Mouse (Mus musculus) spleen, adult 10 weeks (tissue): ENCODE measurements around the gene Aplp2. TPM values are rescaled to one million over a fixed set of nuclear protein-coding genes. Genes with fewer than 3 reads are reported as not detected.

Source experiments
- polyA plus RNA-seq: library from polyadenylated mRNA; stranded (reverse); fragments of 350-450 nt; fragmentation: Illumina TruSeq; extraction: RNeasy Lipid Tissue Mini Kit (QIAGEN cat#74804); gene quantifications from one replicate; pipeline ENCODE4 v1.2.3, GENCODE M21; 2015; ENCODE audit warnings: low replicate concordance; ENCODE audit not compliant: insufficient read depth

Aplp2 gene
- 133 TPM for polyA plus RNA-seq

DNA sequence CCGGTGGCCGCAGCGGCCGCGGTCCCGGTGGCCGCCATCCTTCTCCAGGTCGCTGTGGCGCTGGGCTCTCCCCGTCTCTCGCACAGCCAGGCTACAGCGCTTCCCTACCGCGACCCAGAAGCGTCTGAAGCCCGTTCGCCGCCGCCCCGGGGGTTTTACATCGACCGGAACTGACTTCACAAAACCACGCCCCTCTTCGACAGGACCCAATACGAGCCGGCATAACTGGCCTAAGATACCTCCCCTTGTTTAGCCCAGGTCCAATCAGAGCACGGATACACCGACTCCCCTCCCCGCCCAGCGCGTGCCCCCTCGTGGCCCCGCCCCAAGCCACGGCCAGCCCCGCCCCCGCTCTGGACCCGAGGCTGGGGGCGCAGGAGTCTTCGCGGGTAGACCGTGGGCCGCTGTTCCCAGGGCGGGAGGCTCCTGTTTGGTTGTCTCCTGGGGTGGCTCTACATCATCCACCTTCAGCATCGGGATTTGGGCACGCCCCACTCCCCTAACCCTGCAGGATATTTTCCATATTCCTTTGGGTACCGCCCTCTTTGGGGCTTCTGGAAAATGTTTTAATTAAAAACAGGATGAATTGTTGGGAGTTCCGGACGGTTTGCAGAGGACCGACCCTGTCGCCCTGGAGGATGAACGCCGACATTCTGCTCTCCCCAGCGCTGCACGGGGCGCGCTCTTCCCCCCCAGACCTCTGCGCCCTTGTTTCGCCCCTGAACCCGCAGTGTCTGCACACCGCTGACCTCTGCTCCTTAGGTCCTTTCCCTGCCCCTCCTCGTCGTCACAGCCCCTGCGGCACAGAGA, at the start of gene Aplp2:
Gene Aplp2 (minus strand): TSS at position 126 of the 810 bp plus-strand sequence.

DNA sequence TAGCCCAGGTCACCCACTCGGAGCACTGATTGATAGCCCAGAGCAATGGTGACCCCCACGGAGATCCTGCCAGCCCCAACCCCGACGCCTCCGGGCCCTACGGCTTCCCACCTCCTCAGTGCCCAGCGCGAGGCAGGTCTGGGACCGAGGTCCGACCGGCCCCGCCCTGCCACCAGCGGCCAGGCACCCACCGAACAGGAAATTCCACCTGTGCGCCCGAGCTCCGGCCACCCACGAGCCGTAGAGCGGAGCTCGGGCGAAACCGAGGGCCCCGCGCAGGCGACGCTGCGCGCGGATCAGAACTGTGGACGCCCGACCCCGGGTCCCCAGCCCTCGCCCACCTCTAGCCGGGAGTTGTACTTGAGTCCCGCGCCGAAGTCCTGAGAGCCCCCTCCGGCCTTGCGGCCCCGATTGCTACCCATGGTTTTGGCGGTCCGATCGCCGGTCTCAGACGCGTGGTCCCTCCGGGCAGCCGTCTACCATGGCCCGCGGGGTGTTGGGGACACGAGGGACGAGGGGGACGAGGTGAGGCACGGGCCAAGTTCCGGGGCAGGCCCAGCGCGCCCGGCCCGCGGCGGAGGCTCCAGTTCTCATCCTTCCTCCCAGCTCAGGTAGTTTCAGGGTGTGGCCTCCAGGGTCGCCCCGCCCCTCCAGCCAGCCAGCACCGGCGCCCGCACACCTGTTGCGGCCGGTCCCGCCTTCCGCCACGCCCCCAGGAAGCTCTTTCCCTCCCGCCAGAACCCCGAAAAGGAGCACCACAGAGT, 80.2 kb downstream of the Aplp2 start, which contains the start of gene St14:
Gene St14 (minus strand): TSS at position 649 of the 764 bp plus-strand sequence.

Other genes starting within 250 kb of the Aplp2 start
- 37.4 TPM for gene Zbtb44, start 181.2 kb downstream of the Aplp2 start, polyA plus RNA-seq
- 5.6 TPM for gene St14, start 80.0 kb downstream of the Aplp2 start, polyA plus RNA-seq
- gene Prdm10, start 68.7 kb upstream of the Aplp2 start, polyA plus RNA-seq = 11.7 TPM
- gene Nfrkb, start 174.4 kb upstream of the Aplp2 start, polyA plus RNA-seq = 35.0 TPM